Mouse (Mus musculus) olfactory bulb, adult 2 months (tissue): ENCODE results near the gene Ctnna3.

Experiments
- CTCF ChIP-seq: fragments of 200-500 bp; IDR thresholded peaks from 2 replicates; pipeline ENCODE4 v1.5.1; 2012; ENCODE audit warnings: low read depth, mild to moderate bottlenecking, low read length, moderate library complexity; ENCODE audit not compliant: insufficient read depth
- POLR2A ChIP-seq: fragments of 200-500 bp; IDR thresholded peaks from 2 replicates; pipeline ENCODE4 v1.6.1; 2012; ENCODE audit warnings: mild to moderate bottlenecking, low read depth, low read length, moderate library complexity; ENCODE audit not compliant: insufficient read depth

DNA sequence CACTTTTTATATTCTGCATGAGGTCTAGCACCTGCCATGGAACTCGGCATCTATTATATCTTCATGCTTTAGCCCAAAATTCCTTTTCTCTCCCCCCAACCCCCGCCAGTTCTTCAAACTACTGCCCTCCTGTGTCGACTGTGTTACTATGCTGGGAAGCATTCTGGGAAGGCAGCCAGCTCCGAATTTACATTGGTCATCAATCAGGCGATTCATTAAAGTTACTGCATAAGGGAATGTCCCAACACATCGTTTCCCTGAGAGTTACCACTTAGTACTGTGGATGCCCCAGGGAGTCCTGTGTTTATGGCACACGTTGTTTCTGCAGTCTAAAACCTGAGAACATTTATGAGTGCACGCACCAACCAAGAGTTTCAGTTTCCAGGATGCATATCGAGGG, 1288.1 kb downstream of the Ctnna3 start:
- TF ChIP-seq CTCF (no peak), POLR2A (no peak)
